Mouse (Mus musculus): ENCODE measurements around the gene Trim39. TPM values are rescaled to one million over a fixed set of nuclear protein-coding genes. Genes with fewer than 3 reads are reported as not detected.
"Not testable (repeated sequence)": the region's sequence is repeated elsewhere in the genome, so short reads cannot be mapped to it uniquely, and the experiment has no call there.

Gene Trim39
- total RNA-seq (2014; rRNA removed) (23.5 and 29.6 TPM in 2 replicates), polyA plus RNA-seq (2015; fragmentation: Nextera tagmentation; extraction: Ambion mirVana) (12.5 and 14.3 TPM in 2 replicates)

- Histone ChIP-seq H3K4me1 (ENCODE audit: insufficient read depth, low read length) (peaks cover 17% of the 10 kb centered on the region), H3K9ac (replicated peaks; ENCODE audit: low read length, poor library complexity, severe bottlenecking) (peak within 1 kb of the TSS; percentile 96), H3K4me3 (ENCODE audit: low read depth, low read length) (peak within 1 kb of the TSS; percentile 94), H3K9me3 (ENCODE audit: low read length) (no peaks in the 10 kb centered on the region), H3K4me2 (ENCODE audit: low read depth, low read length, poor library complexity, severe bottlenecking) (peak within 1 kb of the TSS; percentile 88), H3K27me3 (ENCODE audit: insufficient read depth, low read length) (no peaks in the 10 kb centered on the region), H3K36me3 (ENCODE audit: insufficient read depth, low read length) (peaks cover 13% of the 10 kb centered on the region), H3K27ac (ENCODE audit: low read depth, low read length) (peak within 1 kb of the TSS; percentile 96)
- ATAC-seq (ENCODE audit: low FRiP score): peak; percentile 82
- DNase-seq (ENCODE audit: low spot score): peak; percentile 86
- no peak for TF ChIP-seq CTCF (IDR thresholded peaks at IDR 0.05)
- 1% methylated on average over 42 of the region's 43 CpGs for WGBS
Measured at GRCm38 (mm10) chr17:36271586-36272256, at the start of gene Trim39. TSS of gene Trim39 (minus strand) at chr17:36272247.

DNA sequence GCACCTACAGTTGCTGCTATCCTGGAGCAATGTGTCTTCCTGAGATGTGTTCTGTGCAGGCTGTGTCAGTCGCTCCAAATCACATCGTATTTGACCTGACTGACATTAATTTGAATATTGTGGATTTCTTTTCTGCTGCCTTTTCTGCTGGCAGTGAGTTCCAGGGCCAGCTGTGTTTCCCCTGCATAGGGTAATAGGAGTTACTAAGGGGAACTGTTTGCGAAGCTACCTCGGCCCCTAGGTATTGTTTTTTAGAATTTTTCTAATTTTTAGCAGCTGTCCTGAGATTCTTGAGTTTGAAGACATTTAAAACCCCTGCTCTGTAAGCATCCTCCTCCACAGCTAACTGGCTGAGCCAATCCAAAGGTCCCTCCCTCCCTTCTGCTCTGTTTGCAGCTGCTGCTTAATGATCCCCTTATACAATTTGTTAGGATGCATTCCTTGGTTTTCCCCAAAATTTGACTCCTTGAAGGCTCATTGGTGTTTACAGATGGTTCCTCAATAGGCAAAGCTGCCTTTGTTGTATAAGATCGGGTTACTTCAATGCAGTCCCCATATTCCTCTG lies 43.7 kb upstream of the Trim39 start:
- Histone ChIP-seq H3K36me3 (ENCODE audit: insufficient read depth, low read length) (no peaks in the 10 kb centered on the region), H3K27ac (ENCODE audit: low read depth, low read length) (peak overlapping the region; percentile 96), H3K9ac (replicated peaks; ENCODE audit: low read length, poor library complexity, severe bottlenecking) (peak overlapping the region; percentile 79), H3K4me3 (ENCODE audit: low read depth, low read length) (peak overlapping the region; percentile 48), H3K27me3 (ENCODE audit: insufficient read depth, low read length) (no peaks in the 10 kb centered on the region), H3K4me2 (ENCODE audit: low read depth, low read length, poor library complexity, severe bottlenecking) (peak overlapping the region; percentile 68), H3K9me3 (ENCODE audit: low read length) (no peaks in the 10 kb centered on the region), H3K4me1 (ENCODE audit: insufficient read depth, low read length) (no peaks in the 10 kb centered on the region)
- DNase-seq (ENCODE audit: low spot score) (peak; percentile 30), ATAC-seq (ENCODE audit: low FRiP score) (peak; percentile 59)
- WGBS: 31% methylated on average over 5 of the region's 5 CpGs
- no peak for TF ChIP-seq CTCF (IDR thresholded peaks at IDR 0.05)

DNA sequence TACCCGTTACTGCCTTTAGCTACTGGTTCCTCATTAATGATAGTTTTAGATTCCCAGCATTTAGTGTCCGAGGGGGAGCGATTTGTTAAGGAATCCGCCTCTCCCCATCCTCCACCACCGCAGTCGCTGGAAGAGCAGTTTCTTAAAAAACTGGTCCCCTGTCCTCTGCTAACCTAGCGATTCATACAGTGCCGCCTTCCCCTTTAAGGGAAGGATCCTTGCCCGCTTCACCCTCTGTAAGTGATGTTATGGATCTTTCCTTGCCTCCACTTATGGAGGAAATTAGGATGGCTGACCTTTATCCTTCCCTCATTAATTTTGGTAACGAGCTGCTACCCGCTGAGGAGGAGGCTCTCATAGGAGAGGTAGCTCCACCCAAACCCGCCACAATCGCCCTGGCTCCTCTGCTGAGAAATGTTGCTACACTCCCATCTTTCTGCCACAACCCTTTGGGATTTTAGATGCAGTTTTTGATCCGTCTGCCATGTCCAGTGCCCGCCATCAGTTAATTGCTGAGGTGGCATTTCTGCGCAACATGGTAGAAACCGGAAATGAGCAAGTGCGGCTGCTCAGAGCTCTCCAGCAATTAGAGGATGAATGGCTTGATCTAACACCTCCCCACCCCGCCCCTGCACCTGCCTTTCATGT lies 43.1 kb upstream of the Trim39 start:
- Histone ChIP-seq H3K9ac (replicated peaks; ENCODE audit: low read length, poor library complexity, severe bottlenecking) (peak overlapping the region; percentile 79), H3K27ac (ENCODE audit: low read depth, low read length) (peak overlapping the region; percentile 96), H3K4me2 (ENCODE audit: low read depth, low read length, poor library complexity, severe bottlenecking) (peak overlapping the region; percentile 68), H3K4me1 (ENCODE audit: insufficient read depth, low read length) (no peaks in the 10 kb centered on the region), H3K9me3 (ENCODE audit: low read length) (no peaks in the 10 kb centered on the region), H3K4me3 (ENCODE audit: low read depth, low read length) (peak overlapping the region; percentile 48), H3K27me3 (ENCODE audit: insufficient read depth, low read length) (no peaks in the 10 kb centered on the region), H3K36me3 (ENCODE audit: insufficient read depth, low read length) (no peaks in the 10 kb centered on the region)
- DNase-seq (ENCODE audit: low spot score): peak; percentile 89
- under 1% methylated on average over 19 of the region's 19 CpGs for WGBS
- no peak for TF ChIP-seq CTCF (IDR thresholded peaks at IDR 0.05)
- ATAC-seq (ENCODE audit: low FRiP score): peak; percentile 93

DNA sequence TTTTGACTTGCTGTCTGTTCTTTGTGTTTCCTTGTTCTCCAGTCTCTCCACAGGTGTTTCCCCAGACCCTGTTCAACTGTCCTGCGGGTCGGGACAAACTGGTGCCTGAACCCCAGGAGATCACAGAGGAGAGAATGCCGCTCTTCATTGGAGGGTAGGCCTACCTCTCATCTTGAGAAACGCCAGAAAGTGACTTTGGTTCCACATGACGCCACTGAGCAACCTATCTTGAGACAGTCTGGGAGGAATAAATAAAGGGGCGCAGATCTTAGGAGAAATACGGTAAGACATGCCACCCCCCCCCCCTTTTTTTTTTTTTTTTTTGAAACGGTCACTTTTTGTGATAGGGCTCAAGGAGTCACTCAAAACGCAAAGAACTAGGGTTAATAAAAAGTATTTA lies 42.5 kb upstream of the Trim39 start:
- no peaks in the 10 kb centered on the region for H3K27me3 ChIP-seq (ENCODE audit: insufficient read depth, low read length)
- ATAC-seq (ENCODE audit: low FRiP score) (peak; percentile 68), DNase-seq (ENCODE audit: low spot score) (peak; percentile 60)
- WGBS: 2% methylated on average over 9 of the region's 9 CpGs
- no peaks in the 10 kb centered on the region for H3K36me3 ChIP-seq (ENCODE audit: insufficient read depth, low read length)
- H3K9me3 ChIP-seq (ENCODE audit: low read length): no peaks in the 10 kb centered on the region
- peak overlapping the region; percentile 79 for H3K9ac ChIP-seq (replicated peaks; ENCODE audit: low read length, poor library complexity, severe bottlenecking)
- no peak for TF ChIP-seq CTCF (IDR thresholded peaks at IDR 0.05)
- H3K4me2 ChIP-seq (ENCODE audit: low read depth, low read length, poor library complexity, severe bottlenecking): peak overlapping the region; percentile 68
- peak overlapping the region; percentile 96 for H3K27ac ChIP-seq (ENCODE audit: low read depth, low read length)
- peak overlapping the region; percentile 48 for H3K4me3 ChIP-seq (ENCODE audit: low read depth, low read length)
- H3K4me1 ChIP-seq (ENCODE audit: insufficient read depth, low read length): no peaks in the 10 kb centered on the region

- Histone ChIP-seq H3K4me3 (ENCODE audit: low read depth, low read length) (no peak overlapping the region), H3K27me3 (ENCODE audit: insufficient read depth, low read length) (no peaks in the 10 kb centered on the region), H3K4me1 (ENCODE audit: insufficient read depth, low read length) (no peaks in the 10 kb centered on the region), H3K9me3 (ENCODE audit: low read length) (no peaks in the 10 kb centered on the region), H3K36me3 (ENCODE audit: insufficient read depth, low read length) (no peaks in the 10 kb centered on the region), H3K27ac (ENCODE audit: low read depth, low read length) (no peak overlapping the region), H3K9ac (replicated peaks; ENCODE audit: low read length, poor library complexity, severe bottlenecking) (no peak overlapping the region), H3K4me2 (ENCODE audit: low read depth, low read length, poor library complexity, severe bottlenecking) (no peak overlapping the region)
- no peak for TF ChIP-seq CTCF (IDR thresholded peaks at IDR 0.05)
- DNase-seq (ENCODE audit: low spot score) (peak; percentile 7), ATAC-seq (ENCODE audit: low FRiP score) (peak; percentile 84; the same call in 1 of the 2 replicates)
- 42% methylated on average over 1 of the region's 1 CpGs for WGBS
Measured at GRCm38 (mm10) chr17:36309293-36309692, 37.2 kb upstream of the Trim39 start.

DNA sequence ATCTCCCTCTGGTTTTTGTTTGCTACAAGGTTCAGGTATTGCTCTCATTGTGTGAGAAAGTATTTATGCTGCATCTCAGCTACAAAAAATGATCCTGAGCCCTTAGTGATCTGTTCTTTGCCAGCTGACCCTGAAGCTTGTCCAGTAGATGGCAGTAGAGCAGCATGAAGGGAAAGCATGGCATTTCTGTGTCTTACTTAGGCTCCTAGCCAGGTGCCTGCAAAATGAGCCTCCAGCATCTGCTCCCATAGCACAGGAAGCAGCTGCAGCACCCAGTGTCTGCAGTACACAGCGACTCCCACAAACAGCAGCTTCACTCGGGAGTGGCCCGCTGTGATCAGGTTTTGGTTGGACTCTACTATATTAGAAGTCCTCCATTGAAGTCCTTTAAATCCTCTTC lies 36.8 kb upstream of the Trim39 start:
- peak; percentile 88 for TF ChIP-seq CTCF (IDR thresholded peaks at IDR 0.05)
- H3K4me3 ChIP-seq (ENCODE audit: low read depth, low read length); H3K27ac ChIP-seq (ENCODE audit: low read depth, low read length); H3K36me3 ChIP-seq (ENCODE audit: insufficient read depth, low read length); H3K9ac ChIP-seq (replicated peaks; ENCODE audit: low read length, poor library complexity, severe bottlenecking); H3K4me1 ChIP-seq (ENCODE audit: insufficient read depth, low read length); H3K4me2 ChIP-seq (ENCODE audit: low read depth, low read length, poor library complexity, severe bottlenecking); H3K9me3 ChIP-seq (ENCODE audit: low read length); H3K27me3 ChIP-seq (ENCODE audit: insufficient read depth, low read length): not testable (repeated sequence)
- WGBS: 0% methylated on average over 3 of the region's 3 CpGs
- ATAC-seq (ENCODE audit: low FRiP score) (peak; percentile 83), DNase-seq (ENCODE audit: low spot score) (peak; percentile 91)
